Mouse (Mus musculus) CH12.LX (cell line): Measurements from ENCODE around the gene Gm13278.

Experiments
- CTCF ChIP-seq, 2 experiments: IDR thresholded peaks in 1 of 2; conservative IDR thresholded peaks in 1 of 2; 2 replicates each; pipeline ENCODE4 v1.5.1; 2011 to 2012; ENCODE audit warnings: low read depth in 2 of 2, low read length in 2 of 2, improper control_type of control experiment in 1 of 2, inconsistent platforms in 1 of 2, mild to moderate bottlenecking in 1 of 2, moderate library complexity in 1 of 2
- E2F4 ChIP-seq: IDR thresholded peaks from 2 replicates; pipeline ENCODE4 v1.6.1; 2011; ENCODE audit warnings: low read depth, low read length, improper control_type of control experiment; ENCODE audit not compliant: insufficient replicate concordance
- EP300 ChIP-seq: IDR thresholded peaks from 2 replicates; pipeline ENCODE4 v1.6.1; 2011; ENCODE audit warnings: low read length, improper control_type of control experiment
- JUN ChIP-seq: IDR thresholded peaks from 2 replicates; pipeline ENCODE4 v1.6.1; 2011; ENCODE audit warnings: low read depth, mild to moderate bottlenecking, low read length, improper control_type of control experiment, moderate library complexity; ENCODE audit not compliant: insufficient read depth
- JUND ChIP-seq: conservative IDR thresholded peaks from 2 replicates; pipeline ENCODE4 v1.6.1; 2011; ENCODE audit warnings: low read depth, low read length, improper control_type of control experiment
- POLR2A ChIP-seq: IDR thresholded peaks from 2 replicates; pipeline ENCODE4 v1.6.1; 2011; ENCODE audit warnings: low read depth, mild to moderate bottlenecking, improper control_type of control experiment, low read length
- SIN3A ChIP-seq: IDR thresholded peaks from 2 replicates; pipeline ENCODE4 v1.6.1; 2012; ENCODE audit warnings: low read length, improper control_type of control experiment, inconsistent platforms
- SMC3 ChIP-seq: IDR thresholded peaks from 2 replicates; pipeline ENCODE4 v1.6.1; 2011; ENCODE audit warnings: low read depth, low read length, improper control_type of control experiment
- TBP ChIP-seq: conservative IDR thresholded peaks from 2 replicates; pipeline ENCODE4 v1.6.1; 2011; ENCODE audit warnings: low read depth, low read length, improper control_type of control experiment

GRCm38 (mm10) chr4:88749926-88750325 is 41.4 kb upstream of the Gm13278 start:
- TF ChIP-seq JUND, result no peak
- TF ChIP-seq CTCF (conservative IDR thresholded peaks at IDR 0.05 in 1 of 2, IDR thresholded peaks at IDR 0.05 in 1 of 2; ENCODE audit: low read depth in 2 of 2, low read length in 2 of 2), result no peak
- no peak for TF ChIP-seq POLR2A
- no peak for TF ChIP-seq SMC3
- TF ChIP-seq EP300, result no peak
- no peak for TF ChIP-seq E2F4
- TF ChIP-seq SIN3A, result no peak
- TF ChIP-seq JUN, result no peak
- TF ChIP-seq TBP, result no peak
